Mouse (Mus musculus): ENCODE data around the gene Memo1. TPM values are rescaled to one million over a fixed set of nuclear protein-coding genes. Genes with fewer than 3 reads are reported as not detected.
A peak's percentile ranks its signal among the peaks of the same experiment; 100 is the strongest.

The Memo1 gene
- polyA plus RNA-seq, 1 experiment from 2014 or later, result 99.2 TPM

GRCm38 (mm10) chr17:74291640-74292361 is 3.5 kb downstream of the Memo1 start:
- H3K9ac ChIP-seq, result no peak overlapping the region
- no peak overlapping the region for H3K27ac ChIP-seq (ENCODE audit: low read depth)
- H3K4me1 ChIP-seq (ENCODE audit: insufficient read depth), result peaks cover 10% of the 10 kb centered on the region; the same call in 1 of the 2 replicates
- no peak for DNase-seq
- no peaks in the 10 kb centered on the region for H3K9me3 ChIP-seq (ENCODE audit: low read depth, low read length)
- H3K27me3 ChIP-seq (ENCODE audit: insufficient read depth, low read length), result no peaks in the 10 kb centered on the region
- TF ChIP-seq CTCF (IDR thresholded peaks at IDR 0.05; ENCODE audit: low read depth), result no peak
- 74% methylated on average over 4 of the region's 4 CpGs for WGBS
- ATAC-seq (ENCODE audit: insufficient read depth), result no peak
- peak overlapping the region; percentile 41; the same call in 1 of the 2 replicates for H3K4me2 ChIP-seq
- no peak overlapping the region for H3K4me3 ChIP-seq (ENCODE audit: low read depth, low read length)
- H3K36me3 ChIP-seq (ENCODE audit: insufficient read depth), result no peaks in the 10 kb centered on the region

- ATAC-seq (ENCODE audit: insufficient read depth), result no peak
- no peak for TF ChIP-seq CTCF (IDR thresholded peaks at IDR 0.05; ENCODE audit: low read depth)
- Histone ChIP-seq H3K9ac (no peak overlapping the region), H3K4me2 (no peak overlapping the region), H3K36me3 (ENCODE audit: insufficient read depth) (no peaks in the 10 kb centered on the region), H3K4me3 (ENCODE audit: low read depth, low read length) (no peak overlapping the region), H3K9me3 (ENCODE audit: low read depth, low read length) (no peaks in the 10 kb centered on the region), H3K27me3 (ENCODE audit: insufficient read depth, low read length) (no peaks in the 10 kb centered on the region), H3K27ac (ENCODE audit: low read depth) (no peak overlapping the region), H3K4me1 (ENCODE audit: insufficient read depth) (peaks cover 10% of the 10 kb centered on the region; the same call in 1 of the 2 replicates)
- peak; percentile 30 for DNase-seq
These were observed 4.5 kb downstream of the Memo1 start for GRCm38 (mm10) chr17:74290869-74291268.

GRCm38 (mm10) chr17:74290198-74290597 is 5.1 kb downstream of the Memo1 start:
- peaks cover 10% of the 10 kb centered on the region; the same call in 1 of the 2 replicates for H3K4me1 ChIP-seq (ENCODE audit: insufficient read depth)
- 77% methylated on average over 3 of the region's 3 CpGs for WGBS
- ATAC-seq (ENCODE audit: insufficient read depth) (no peak), DNase-seq (no peak)
- H3K4me3 ChIP-seq (ENCODE audit: low read depth, low read length), result no peak overlapping the region
- H3K27me3 ChIP-seq (ENCODE audit: insufficient read depth, low read length), result no peaks in the 10 kb centered on the region
- H3K9ac ChIP-seq, result no peak overlapping the region
- no peaks in the 10 kb centered on the region for H3K9me3 ChIP-seq (ENCODE audit: low read depth, low read length)
- H3K36me3 ChIP-seq (ENCODE audit: insufficient read depth), result no peaks in the 10 kb centered on the region
- H3K27ac ChIP-seq (ENCODE audit: low read depth), result no peak overlapping the region
- H3K4me2 ChIP-seq, result no peak overlapping the region
- TF ChIP-seq CTCF (IDR thresholded peaks at IDR 0.05; ENCODE audit: low read depth), result no peak

GRCm38 (mm10) chr17:74288626-74289025 is 6.7 kb downstream of the Memo1 start:
- Histone ChIP-seq H3K9ac (no peak overlapping the region), H3K4me2 (no peak overlapping the region), H3K4me1 (ENCODE audit: insufficient read depth) (peaks cover 9% of the 10 kb centered on the region; the same call in 1 of the 2 replicates), H3K36me3 (ENCODE audit: insufficient read depth) (no peaks in the 10 kb centered on the region), H3K27me3 (ENCODE audit: insufficient read depth, low read length) (no peaks in the 10 kb centered on the region), H3K27ac (ENCODE audit: low read depth) (no peak overlapping the region), H3K4me3 (ENCODE audit: low read depth, low read length) (no peak overlapping the region), H3K9me3 (ENCODE audit: low read depth, low read length) (no peaks in the 10 kb centered on the region)
- TF ChIP-seq CTCF (IDR thresholded peaks at IDR 0.05; ENCODE audit: low read depth), result no peak
- DNase-seq (no peak), ATAC-seq (ENCODE audit: insufficient read depth) (no peak)
- WGBS, result 85% methylated on average over 2 of the region's 2 CpGs

GRCm38 (mm10) chr17:74286140-74286730 is 9.1 kb downstream of the Memo1 start:
- no peak for TF ChIP-seq CTCF (IDR thresholded peaks at IDR 0.05; ENCODE audit: low read depth)

GRCm38 (mm10) chr17:74285730-74286129 is 9.6 kb downstream of the Memo1 start:
- H3K27ac ChIP-seq (ENCODE audit: low read depth), result no peak overlapping the region
- 52% methylated on average over 2 of the region's 2 CpGs for WGBS
- no peak for ATAC-seq (ENCODE audit: insufficient read depth)

More at GRCm38 (mm10) chr17:74286140-74286730, 9.1 kb downstream of the Memo1 start:
- no peaks in the 10 kb centered on the region for H3K4me1 ChIP-seq (ENCODE audit: insufficient read depth)
- no peak for DNase-seq
- no peak for ATAC-seq (ENCODE audit: insufficient read depth)
- H3K9me3 ChIP-seq (ENCODE audit: low read depth, low read length), result no peaks in the 10 kb centered on the region
- H3K27me3 ChIP-seq (ENCODE audit: insufficient read depth, low read length), result no peaks in the 10 kb centered on the region
- H3K27ac ChIP-seq (ENCODE audit: low read depth), result no peak overlapping the region
- no peaks in the 10 kb centered on the region for H3K36me3 ChIP-seq (ENCODE audit: insufficient read depth)
- H3K4me3 ChIP-seq (ENCODE audit: low read depth, low read length), result no peak overlapping the region
- H3K4me2 ChIP-seq, result no peak overlapping the region
- WGBS, result 76% methylated on average over 4 of the region's 4 CpGs
- H3K9ac ChIP-seq, result no peak overlapping the region

GRCm38 (mm10) chr17:74284397-74285115 is 10.8 kb downstream of the Memo1 start:
- Histone ChIP-seq H3K4me1 (ENCODE audit: insufficient read depth) (no peaks in the 10 kb centered on the region), H3K36me3 (ENCODE audit: insufficient read depth) (no peaks in the 10 kb centered on the region), H3K4me2 (no peak overlapping the region), H3K27ac (ENCODE audit: low read depth) (no peak overlapping the region), H3K4me3 (ENCODE audit: low read depth, low read length) (no peak overlapping the region), H3K9me3 (ENCODE audit: low read depth, low read length) (no peaks in the 10 kb centered on the region), H3K9ac (no peak overlapping the region), H3K27me3 (ENCODE audit: insufficient read depth, low read length) (no peaks in the 10 kb centered on the region)
- DNase-seq, result no peak
- WGBS, result 77% methylated on average over 2 of the region's 2 CpGs
- ATAC-seq (ENCODE audit: insufficient read depth), result no peak
- no peak for TF ChIP-seq CTCF (IDR thresholded peaks at IDR 0.05; ENCODE audit: low read depth)

More at GRCm38 (mm10) chr17:74285730-74286129, 9.6 kb downstream of the Memo1 start:
- Histone ChIP-seq H3K27me3 (ENCODE audit: insufficient read depth, low read length) (no peaks in the 10 kb centered on the region), H3K4me1 (ENCODE audit: insufficient read depth) (no peaks in the 10 kb centered on the region), H3K9me3 (ENCODE audit: low read depth, low read length) (no peaks in the 10 kb centered on the region), H3K9ac (no peak overlapping the region), H3K36me3 (ENCODE audit: insufficient read depth) (no peaks in the 10 kb centered on the region), H3K4me3 (ENCODE audit: low read depth, low read length) (no peak overlapping the region), H3K4me2 (no peak overlapping the region)
- TF ChIP-seq CTCF (IDR thresholded peaks at IDR 0.05; ENCODE audit: low read depth), result no peak
- DNase-seq, result no peak

Measured in lung, embryonic 14.5 days (tissue).